Comparison of ENCODE assay signal across 9 mouse cellular contexts in the genomic region with DNA sequence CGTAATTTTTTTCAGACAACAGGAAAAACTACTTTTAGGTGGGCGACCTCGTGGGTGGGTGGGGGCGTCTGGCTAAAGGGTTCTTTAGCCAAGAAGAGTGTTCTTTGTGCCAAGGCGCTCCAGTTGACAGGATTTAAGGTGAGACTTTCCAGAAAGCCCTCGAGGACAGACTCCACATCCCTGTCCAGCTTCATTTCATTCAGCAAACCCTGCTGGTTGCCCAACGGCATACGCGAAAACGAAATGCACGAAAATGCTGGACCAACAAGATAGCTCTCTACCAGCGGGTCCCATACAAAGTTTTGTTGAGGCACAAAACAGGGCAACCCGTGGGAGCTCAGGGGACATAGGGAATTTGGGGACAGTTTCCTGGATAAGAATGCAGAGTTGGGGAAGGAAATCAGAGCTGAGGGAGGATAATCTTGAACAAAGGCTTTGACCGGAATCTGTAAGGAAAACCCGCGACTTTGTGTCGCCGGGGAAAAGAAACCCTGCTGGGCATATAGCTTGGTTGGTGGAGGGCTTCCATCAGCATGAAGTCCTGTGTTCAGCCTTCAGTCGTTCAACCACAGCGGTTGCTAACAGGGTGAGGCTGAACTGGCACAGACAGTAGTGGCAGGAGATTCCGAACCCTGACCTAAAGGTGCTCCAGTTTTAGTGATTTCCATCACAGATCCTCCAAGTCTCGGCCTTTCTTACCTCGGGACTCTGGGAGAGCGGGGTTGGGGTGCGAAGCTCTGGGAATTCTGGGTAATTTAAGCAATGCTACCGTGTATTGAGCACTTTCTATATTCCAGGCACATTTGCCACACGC. TPM values are rescaled to one million over a fixed set of nuclear protein-coding genes. Genes with fewer than 3 reads are reported as not detected.
DNase-seq lines count a peak whose midpoint lies in the region; ATAC-seq and TF ChIP-seq lines count a peak whose summit lies in the region.
"Had no signal": no experiment of that assay in that cellular context is flagged by ENCODE, and none has a peak within 500 bp of the region (broad histone marks: within the 10 kb centered on the region; RNA-seq: fewer than 3 reads in every experiment).

No protein-coding gene starts in this region.

- no peak for ATAC-seq in forebrain, postnatal 0 days
- no peak for ATAC-seq in liver, postnatal 0 days

- H3K9me3 ChIP-seq in E14TG2a.4 (ENCODE audit: low read length), result no peaks in the 10 kb centered on the region
- no peaks in the 10 kb centered on the region for H3K9me3 ChIP-seq in forebrain, postnatal 0 days (ENCODE audit: low read length)
- H3K9me3 ChIP-seq in liver, postnatal 0 days (ENCODE audit: low read length), result no peaks in the 10 kb centered on the region

- no peak for DNase-seq in gastrocnemius, adult 2 months
- DNase-seq in gastrocnemius, postnatal 14 days, result no peak
- peak; percentile 40 for DNase-seq in forebrain, postnatal 0 days
- DNase-seq in liver, postnatal 0 days, result no peak
- DNase-seq in cerebellum, adult 9-11 months, result no peak
- DNase-seq in adrenal gland, adult 8-10 months, result no peak
- DNase-seq in right cerebral cortex, postnatal 4 days, result no peak

- TF ChIP-seq EP300 in liver, postnatal 0 days (IDR thresholded peaks at IDR 0.05; ENCODE audit: low read depth), result no peak

- peak overlapping the region; percentile 76 for H3K4me3 ChIP-seq in gastrocnemius, adult 2 months
- peak overlapping the region; percentile 78 for H3K4me3 ChIP-seq in E14TG2a.4 (replicated peaks; ENCODE audit: low read length)
- peak overlapping the region; percentile 53 for H3K4me3 ChIP-seq in forebrain, postnatal 0 days (ENCODE audit: low read depth, low read length)
- peak overlapping the region; percentile 37 for H3K4me3 ChIP-seq in liver, postnatal 0 days (ENCODE audit: low read depth, low read length)

- 6% methylated on average over 27 of the region's 27 CpGs for WGBS in forebrain, postnatal 0 days
- 30% methylated on average over 27 of the region's 27 CpGs for WGBS in liver, postnatal 0 days (ENCODE audit: insufficient replicate concordance)

- peaks cover 87% of the 10 kb centered on the region for H3K4me1 ChIP-seq in E14TG2a.4 (replicated peaks; ENCODE audit: low read depth, low read length)
- H3K4me1 ChIP-seq in forebrain, postnatal 0 days (ENCODE audit: insufficient read depth), result 0 out of 2 replicates have a peak, but pooled peaks cover 4% of the 10 kb centered on the region
- peaks cover 30% of the 10 kb centered on the region for H3K4me1 ChIP-seq in liver, postnatal 0 days (ENCODE audit: insufficient read depth)

- H3K4me2 ChIP-seq in forebrain, postnatal 0 days (ENCODE audit: low read depth), result peak overlapping the region; percentile 76
- peak overlapping the region; percentile 69 for H3K4me2 ChIP-seq in liver, postnatal 0 days (ENCODE audit: low read depth, low read length)

- peaks cover 83% of the 10 kb centered on the region for H3K27me3 ChIP-seq in E14TG2a.4 (ENCODE audit: insufficient read depth, low read length)
- H3K27me3 ChIP-seq in forebrain, postnatal 0 days (ENCODE audit: insufficient read depth, low read length), result peaks cover 40% of the 10 kb centered on the region
- H3K27me3 ChIP-seq in liver, postnatal 0 days (ENCODE audit: insufficient read depth, low read length), result peaks cover 89% of the 10 kb centered on the region

- TF ChIP-seq CTCF in gastrocnemius, adult 2 months (IDR thresholded peaks at IDR 0.05), result no peak
- TF ChIP-seq CTCF in E14TG2a.4 (conservative IDR thresholded peaks at IDR 0.05; ENCODE audit: low read length), result no peak
- TF ChIP-seq CTCF in forebrain, postnatal 0 days (IDR thresholded peaks at IDR 0.05; ENCODE audit: low read depth), result no peak
- no peak for TF ChIP-seq CTCF in liver, postnatal 0 days (IDR thresholded peaks at IDR 0.05; ENCODE audit: low read depth)

- intact Hi-C loops in gastrocnemius, adult 2 months (cut with DNase I), result loop anchor here (2.0 to 5.0 kb wide), 2 partner anchors 40 to 122 kb away; no protein-coding TSS in a partner anchor
- intact Hi-C loops in gastrocnemius, postnatal 14 days (cut with DNase I; ENCODE audit: low total_unique reads), result loop anchor here (5.0 to 10.0 kb wide), 3 partner anchors 42 to 234 kb away; no protein-coding TSS in a partner anchor

- H3K27ac ChIP-seq in gastrocnemius, adult 2 months, result peak overlapping the region; percentile 84; the same call in 1 of the 2 replicates
- H3K27ac ChIP-seq in forebrain, postnatal 0 days (ENCODE audit: low read depth, low read length), result no peak overlapping the region
- no peak overlapping the region for H3K27ac ChIP-seq in liver, postnatal 0 days (ENCODE audit: low read depth)

- H3K36me3 ChIP-seq in E14TG2a.4 (ENCODE audit: insufficient read depth, low read length), result no peaks in the 10 kb centered on the region
- no peaks in the 10 kb centered on the region for H3K36me3 ChIP-seq in forebrain, postnatal 0 days (ENCODE audit: insufficient read depth)
- no peaks in the 10 kb centered on the region for H3K36me3 ChIP-seq in liver, postnatal 0 days (replicated peaks; ENCODE audit: insufficient read depth, low read length)

- H3K9ac ChIP-seq in forebrain, postnatal 0 days, result peak overlapping the region; percentile 74
- H3K9ac ChIP-seq in liver, postnatal 0 days (replicated peaks), result no peak overlapping the region

RNA-seq across cellular contexts. Expression of a gene that starts 3.6 kb away (rescaled TPM):
- 1 to 10 TPM; 1.7 to 3.1 TPM for total RNA-seq in gastrocnemius, adult 2 months (2021)
- total RNA-seq in gastrocnemius, postnatal 14 days (2021), result 1 to 10 TPM; 5.9 to 6.0 TPM
- total RNA-seq in forebrain, postnatal 0 days (2014; rRNA removed), result 14.2 and 18.3 TPM in 2 replicates
- polyA plus RNA-seq in forebrain, postnatal 0 days (2015; fragmentation: Nextera tagmentation; extraction: Ambion mirVana), result 18.3 and 20.0 TPM in 2 replicates
- polyA plus RNA-seq in liver, postnatal 0 days (2015; fragmentation: Nextera tagmentation; extraction: Ambion mirVana), result 1.4 and 1.5 TPM in 2 replicates
- 10 to 100 TPM in 2 of 4 experiments, 1 to 10 TPM in 2; 9.5 to 12.5 (median 10.1) TPM for total RNA-seq in adrenal gland, adult 8-10 months (2022)

RNA-seq across cellular contexts. Expression of a gene that starts 3.6 kb away (rescaled TPM):
- total RNA-seq in gastrocnemius, adult 2 months (2021), result not detected
- total RNA-seq in gastrocnemius, postnatal 14 days (2021), result not detected
- total RNA-seq in forebrain, postnatal 0 days (2014; rRNA removed), result not detected in 2 replicates
- 0.25 TPM in 1 of 2 replicates, not detected in the other for polyA plus RNA-seq in forebrain, postnatal 0 days (2015; fragmentation: Nextera tagmentation; extraction: Ambion mirVana)
- polyA plus RNA-seq in liver, postnatal 0 days (2015; fragmentation: Nextera tagmentation; extraction: Ambion mirVana), result not detected in 2 replicates
- total RNA-seq in adrenal gland, adult 8-10 months (2022), result not detected
- polyA plus RNA-seq: spleen, adult 2 months had no signal

RNA-seq across cellular contexts. Expression of a gene that starts 4.9 kb away (rescaled TPM):
- total RNA-seq in gastrocnemius, adult 2 months (2021), result 1 to 10 TPM; 4.8 to 6.4 TPM
- total RNA-seq in gastrocnemius, postnatal 14 days (2021), result 1 to 10 TPM; 4.1 to 4.7 TPM
- 11.6 and 12.7 TPM in 2 replicates for total RNA-seq in forebrain, postnatal 0 days (2014; rRNA removed)
- 13.8 and 15.0 TPM in 2 replicates for polyA plus RNA-seq in forebrain, postnatal 0 days (2015; fragmentation: Nextera tagmentation; extraction: Ambion mirVana)
- polyA plus RNA-seq in liver, postnatal 0 days (2015; fragmentation: Nextera tagmentation; extraction: Ambion mirVana), result 6.1 and 6.2 TPM in 2 replicates
- 10 to 100 TPM; 10.4 to 11.6 (median 11.6) TPM for total RNA-seq in adrenal gland, adult 8-10 months (2022)

RNA-seq across cellular contexts. Expression of a gene that starts 6.9 kb away (rescaled TPM):
- under 1 TPM in 1 of 2 experiments, not detected in 1; 0.26 TPM for total RNA-seq in gastrocnemius, adult 2 months (2021)
- not detected for total RNA-seq in gastrocnemius, postnatal 14 days (2021)
- total RNA-seq in forebrain, postnatal 0 days (2014; rRNA removed), result 0.43 TPM in 1 of 2 replicates, not detected in the other
- polyA plus RNA-seq in forebrain, postnatal 0 days (2015; fragmentation: Nextera tagmentation; extraction: Ambion mirVana), result 0.11 and 0.33 TPM in 2 replicates
- polyA plus RNA-seq in liver, postnatal 0 days (2015; fragmentation: Nextera tagmentation; extraction: Ambion mirVana), result 0.23 and 0.33 TPM in 2 replicates
- not detected for total RNA-seq in adrenal gland, adult 8-10 months (2022)
- polyA plus RNA-seq: spleen, adult 2 months had no signal

RNA-seq across cellular contexts. Expression of a gene that starts 12.1 kb away (rescaled TPM):
- 10 to 100 TPM; 26.3 to 53.5 TPM for total RNA-seq in gastrocnemius, adult 2 months (2021)
- total RNA-seq in gastrocnemius, postnatal 14 days (2021), result 1 to 10 TPM; 7.5 to 8.9 TPM
- 0.08 TPM in 1 of 2 replicates, not detected in the other for total RNA-seq in forebrain, postnatal 0 days (2014; rRNA removed)
- 0.18 TPM in 1 of 2 replicates, not detected in the other for polyA plus RNA-seq in forebrain, postnatal 0 days (2015; fragmentation: Nextera tagmentation; extraction: Ambion mirVana)
- polyA plus RNA-seq in liver, postnatal 0 days (2015; fragmentation: Nextera tagmentation; extraction: Ambion mirVana), result 0.08 and 0.20 TPM in 2 replicates
- under 1 TPM; 0.17 to 0.65 (median 0.46) TPM for total RNA-seq in adrenal gland, adult 8-10 months (2022)
